ENCODE assay signal across 24 mouse cellular contexts in the genomic region with DNA sequence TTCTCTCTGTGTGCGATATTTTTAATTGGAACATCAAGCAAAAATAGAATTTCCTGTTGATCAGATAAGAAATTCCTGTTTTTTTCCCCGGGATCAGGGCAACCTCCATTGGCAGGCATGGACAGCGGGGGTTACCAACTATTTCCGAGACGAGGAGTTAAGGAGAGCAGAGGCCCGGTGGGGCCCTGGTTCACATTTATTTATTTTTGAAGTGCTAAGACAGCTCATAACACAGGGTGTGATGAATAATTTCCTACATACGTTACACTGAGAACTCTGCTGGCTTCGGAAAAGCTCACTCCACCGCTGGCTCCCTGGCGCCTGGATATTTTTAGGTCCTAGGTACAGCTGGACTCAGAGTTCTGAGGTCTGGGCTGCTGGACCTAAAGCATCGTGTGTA. TPM values are rescaled to one million over a fixed set of nuclear protein-coding genes. Genes with fewer than 3 reads are reported as not detected.
A peak's percentile ranks its signal among the peaks of the same experiment; 100 is the strongest.
DNase-seq lines count a peak whose midpoint lies in the region; ATAC-seq and TF ChIP-seq lines count a peak whose summit lies in the region.
"Had no signal": no experiment of that assay in that cellular context is flagged by ENCODE, and none has a peak within 500 bp of the region (broad histone marks: within the 10 kb centered on the region; RNA-seq: fewer than 3 reads in every experiment).

No protein-coding gene starts in this region.

- H3K4me2 ChIP-seq in liver, embryonic 12.5 days = no peak overlapping the region
- no peak overlapping the region for H3K4me2 ChIP-seq in lung, postnatal 0 days (replicated peaks; ENCODE audit: low read depth, low read length)
- H3K4me2 ChIP-seq: forebrain, embryonic 15.5 days; limb, embryonic 12.5 days; neural tube, embryonic 13.5 days had no signal

- ATAC-seq in frontal cortex, adult (ENCODE audit: low TSS enrichment) = peak; percentile 69; the same call in 1 of the 2 replicates
- ATAC-seq in liver, embryonic 12.5 days = no peak
- ATAC-seq in lung, postnatal 0 days = no peak
- ATAC-seq: forebrain, embryonic 15.5 days; hindbrain, postnatal 0 days; intestine, embryonic 16.5 days; midbrain, embryonic 16.5 days had no signal

- 75% methylated on average over 11 of the region's 11 CpGs for WGBS in liver, adult 2 months
- WGBS in liver, embryonic 12.5 days (ENCODE audit: insufficient replicate concordance) = 75% methylated on average over 11 of the region's 11 CpGs
- WGBS in lung, postnatal 0 days = 45% methylated on average over 11 of the region's 11 CpGs

- TF ChIP-seq POLR2A in liver, adult 2 months (IDR thresholded peaks at IDR 0.05; ENCODE audit: extremely low read depth, insufficient read depth, low read length) = no peak

- H3K4me1 ChIP-seq in liver, adult 2 months (ENCODE audit: control insufficient read depth, insufficient read depth, low read length) = no peaks in the 10 kb centered on the region
- no peaks in the 10 kb centered on the region for H3K4me1 ChIP-seq in liver, embryonic 12.5 days
- H3K4me1 ChIP-seq in lung, postnatal 0 days (ENCODE audit: insufficient read depth, low read depth, low read length) = no peaks in the 10 kb centered on the region
- H3K4me1 ChIP-seq: embryonic facial prominence, embryonic 10.5 days; forebrain, embryonic 15.5 days; limb, embryonic 12.5 days; midbrain, embryonic 10.5 days; neural tube, embryonic 13.5 days had no signal

- H3K9ac ChIP-seq in liver, adult 2 months (ENCODE audit: low read depth, low read length) = no peak overlapping the region
- H3K9ac ChIP-seq in liver, embryonic 12.5 days = no peak overlapping the region
- H3K9ac ChIP-seq in lung, postnatal 0 days (replicated peaks; ENCODE audit: low read depth) = no peak overlapping the region
- H3K9ac ChIP-seq: forebrain, embryonic 15.5 days; limb, embryonic 12.5 days; liver, embryonic 14.5 days; neural tube, embryonic 13.5 days had no signal

- no peaks in the 10 kb centered on the region for H3K79me2 ChIP-seq in liver, adult 2 months (ENCODE audit: control insufficient read depth, insufficient read depth, low read length)

- TF ChIP-seq CTCF in liver, adult 2 months (IDR thresholded peaks at IDR 0.05; ENCODE audit: low read depth, low read length) = no peak
- no peak for TF ChIP-seq CTCF in lung, postnatal 0 days (IDR thresholded peaks at IDR 0.05)

- H3K27ac ChIP-seq in liver, adult 2 months (replicated peaks; ENCODE audit: insufficient read depth, low read depth, low read length) = peak overlapping the region; percentile 10
- H3K27ac ChIP-seq in liver, embryonic 12.5 days = no peak overlapping the region
- no peak overlapping the region for H3K27ac ChIP-seq in lung, postnatal 0 days (ENCODE audit: low read length)
- H3K27ac ChIP-seq: embryonic facial prominence, embryonic 10.5 days; forebrain, embryonic 15.5 days; heart, adult 2 months; hindbrain, postnatal 0 days; limb, embryonic 12.5 days; liver, embryonic 14.5 days; midbrain, embryonic 10.5 days; neural tube, embryonic 13.5 days had no signal

- peaks cover 5% of the 10 kb centered on the region; the same call in 1 of the 2 replicates for H3K9me3 ChIP-seq in liver, embryonic 12.5 days (replicated peaks)
- H3K9me3 ChIP-seq in lung, postnatal 0 days (ENCODE audit: low read length) = no peaks in the 10 kb centered on the region
- H3K9me3 ChIP-seq: embryonic facial prominence, embryonic 10.5 days; forebrain, embryonic 15.5 days; limb, embryonic 12.5 days; midbrain, embryonic 10.5 days had no signal

- no peaks in the 10 kb centered on the region for H3K27me3 ChIP-seq in liver, adult 2 months (ENCODE audit: control insufficient read depth, insufficient read depth, low read length)
- H3K27me3 ChIP-seq in liver, embryonic 12.5 days (replicated peaks) = no peaks in the 10 kb centered on the region
- no peaks in the 10 kb centered on the region for H3K27me3 ChIP-seq in lung, postnatal 0 days (replicated peaks; ENCODE audit: insufficient read depth, low read length)
- H3K27me3 ChIP-seq: forebrain, embryonic 15.5 days; limb, embryonic 12.5 days; neural tube, embryonic 13.5 days had no signal

- H3K4me3 ChIP-seq in liver, adult 2 months (ENCODE audit: insufficient read depth, low read depth, low read length) = no peak overlapping the region
- no peak overlapping the region for H3K4me3 ChIP-seq in liver, embryonic 12.5 days
- no peak overlapping the region for H3K4me3 ChIP-seq in lung, postnatal 0 days (ENCODE audit: low read depth, low read length)
- H3K4me3 ChIP-seq: embryonic facial prominence, embryonic 10.5 days; forebrain, embryonic 15.5 days; heart, adult 2 months; limb, embryonic 12.5 days; midbrain, embryonic 10.5 days; myocyte; neural tube, embryonic 13.5 days had no signal

- no peak for TF ChIP-seq EP300 in lung, postnatal 0 days (IDR thresholded peaks at IDR 0.05)

- DNase-seq in frontal cortex, postnatal 36 days (ENCODE audit: low spot score in 2 of 2) = no peak
- no peak for DNase-seq in liver, adult 2 months (ENCODE audit: extremely low read depth, low read depth, low spot score)
- DNase-seq in kidney, adult 9 months = peak; percentile 45
- DNase-seq in lung, postnatal 0 days (ENCODE audit: low spot score) = no peak
- DNase-seq in lung, postnatal 36 days = no peak
- DNase-seq: cerebellum, adult 11-12 months; cerebellum, postnatal 10 days; gastrocnemius, postnatal 14 days; heart, adult 2 months; layer of hippocampus, postnatal 36 days; retina, postnatal 1 day; thymus, postnatal 14 days had no signal

- H3K36me3 ChIP-seq in liver, adult 2 months (ENCODE audit: control insufficient read depth, insufficient read depth, low read length) = no peaks in the 10 kb centered on the region
- no peaks in the 10 kb centered on the region for H3K36me3 ChIP-seq in liver, embryonic 12.5 days
- no peaks in the 10 kb centered on the region for H3K36me3 ChIP-seq in lung, postnatal 0 days (ENCODE audit: insufficient read depth, low read length)
- H3K36me3 ChIP-seq: embryonic facial prominence, embryonic 10.5 days; forebrain, embryonic 15.5 days; limb, embryonic 12.5 days; midbrain, embryonic 10.5 days; neural tube, embryonic 13.5 days had no signal

RNA-seq across cellular contexts. Expression of gene Ehd3, which starts 49.1 kb away (rescaled TPM):
- 37.5 and 40.6 TPM in 2 replicates for total RNA-seq in liver, adult 2 months (2014; rRNA removed)
- 26.0 and 30.6 TPM in 2 replicates for polyA plus RNA-seq in liver, adult 2 months (2012; rRNA removed)
- polyA plus RNA-seq in liver, embryonic 12.5 days (2016; fragmentation: Nextera tagmentation; extraction: Ambion mirVana) = 29.8 and 30.3 TPM in 2 replicates
- polyA plus RNA-seq in lung, postnatal 0 days (2015; fragmentation: Nextera tagmentation; extraction: Ambion mirVana) = 4.7 and 5.1 TPM in 2 replicates
